Comparison of ENCODE assay signal across 13 mouse cellular contexts in genomic region chr9:94155581-94155980, GRCm38 (mm10).
A peak's percentile ranks its signal among the peaks of the same experiment; 100 is the strongest.
DNase-seq lines count a peak whose midpoint lies in the region.
"Had no signal": no experiment of that assay in that cellular context is flagged by ENCODE, and none has a peak within 500 bp of the region (broad histone marks: within the 10 kb centered on the region; RNA-seq: fewer than 3 reads in every experiment).

No protein-coding gene starts in this region.

- DNase-seq in adrenal gland, postnatal 36 days: peak; percentile 26 to 31
- no peak for DNase-seq in adrenal gland, adult 8-10 months
- peak; percentile 4 for DNase-seq in urinary bladder, postnatal 14 days (ENCODE audit: low spot score)
- no peak for DNase-seq in urinary bladder, postnatal 10 days (ENCODE audit: low spot score)
- DNase-seq in adipocyte (ENCODE audit: low spot score): peak; percentile 77
- no peak for DNase-seq in cerebellum, adult 9-10 months
- DNase-seq in frontal cortex, postnatal 14 days (ENCODE audit: low spot score in 2 of 2): no peak
- DNase-seq: cerebellum, adult 2 months; cerebellum, postnatal 14 days; embryo, embryonic 11 days; gastrocnemius, adult 2 months; gastrocnemius, postnatal 25 days; kidney, adult 18-20 months had no signal

Comparison
In these comparisons a context has a peak if more than half of its experiments do, and no peak if none do; other contexts are left out.
1. DNase-seq: peak in adrenal gland, postnatal 36 days (2 of 2), urinary bladder, postnatal 14 days (single experiment) and adipocyte (single experiment); none in adrenal gland, adult 8-10 months (single experiment), urinary bladder, postnatal 10 days (single experiment), cerebellum, adult 9-10 months (single experiment) and frontal cortex, postnatal 14 days (0 of 2).